Mouse (Mus musculus) hindbrain, embryonic 12.5 days (tissue): ENCODE results near the gene Rps6ka5. TPM values are rescaled to one million over a fixed set of nuclear protein-coding genes. Genes with fewer than 3 reads are reported as not detected.

Source experiments
- ATAC-seq: fragments of 200-750 bp; cut with Nextera tagmentation; 2 replicates; pipeline ENCODE4 v1.8.0; 2017; ENCODE audit warnings: moderate TSS enrichment; ENCODE audit not compliant: low FRiP score
- H3K27ac ChIP-seq: fragments of 300-500 bp; sonication (generic); 2 replicates; pipeline ENCODE4 v1.5.1; 2016; ENCODE audit warnings: mild to moderate bottlenecking
- H3K27me3 ChIP-seq: fragments of 300-500 bp; sonication (generic); 2 replicates; pipeline ENCODE4 v1.6.1; 2016; ENCODE audit warnings: mild to moderate bottlenecking
- H3K36me3 ChIP-seq: fragments of 300-500 bp; sonication (generic); 2 replicates; pipeline ENCODE4 v1.6.1; 2016; ENCODE audit warnings: mild to moderate bottlenecking
- H3K4me1 ChIP-seq: fragments of 300-500 bp; sonication (generic); 2 replicates; pipeline ENCODE4 v1.6.1; 2016
- H3K4me2 ChIP-seq: fragments of 300-500 bp; sonication (generic); replicated peaks from 2 replicates; pipeline ENCODE4 v1.6.1; 2016; ENCODE audit warnings: mild to moderate bottlenecking
- H3K4me3 ChIP-seq: fragments of 300-500 bp; sonication (generic); 2 replicates; pipeline ENCODE4 v1.5.1; 2016; ENCODE audit warnings: mild to moderate bottlenecking
- H3K9ac ChIP-seq: fragments of 300-500 bp; sonication (generic); 2 replicates; pipeline ENCODE4 v1.6.1; 2016; ENCODE audit warnings: mild to moderate bottlenecking, moderate library complexity
- H3K9me3 ChIP-seq: fragments of 300-500 bp; sonication (generic); replicated peaks from 2 replicates; pipeline ENCODE4 v1.6.1; 2016; ENCODE audit warnings: mild to moderate bottlenecking
- WGBS: fragments of 180-500 bp; shearing (Covaris S2); methylation state at CpG from one replicate; pipeline ENCODE4 v1.1.7; 2016; 5-methylcytosine and 5-hydroxymethylcytosine counted together
- polyA plus RNA-seq: library from polyadenylated mRNA; unstranded; fragments of >200 nt; fragmentation: Nextera tagmentation; extraction: Ambion mirVana; gene quantifications from 2 replicates; pipeline ENCODE4 v1.2.1, GENCODE M21; 2016

Rps6ka5 gene
- polyA plus RNA-seq, 1 experiment from 2014 or later: 6.5 TPM

GRCm38 (mm10) chr12:100635601-100636298 lies 91.0 kb downstream of the Rps6ka5 start:
- H3K27me3 ChIP-seq: no peaks in the 10 kb centered on the region
- H3K4me1 ChIP-seq: peaks cover 3% of the 10 kb centered on the region
- no peak overlapping the region for H3K4me2 ChIP-seq
- WGBS: 94% methylated on average over 6 of the region's 6 CpGs
- H3K27ac ChIP-seq: no peak overlapping the region
- no peaks in the 10 kb centered on the region for H3K36me3 ChIP-seq
- ATAC-seq: no peak
- no peaks in the 10 kb centered on the region for H3K9me3 ChIP-seq
- no peak overlapping the region for H3K9ac ChIP-seq
- no peak overlapping the region for H3K4me3 ChIP-seq

- WGBS: 89% methylated on average over 3 of the region's 3 CpGs
- H3K4me2 ChIP-seq: no peak overlapping the region
- ATAC-seq: no peak
- no peaks in the 10 kb centered on the region for H3K9me3 ChIP-seq
- H3K27me3 ChIP-seq: no peaks in the 10 kb centered on the region
- no peaks in the 10 kb centered on the region for H3K4me1 ChIP-seq
- H3K4me3 ChIP-seq: no peak overlapping the region
- no peaks in the 10 kb centered on the region for H3K36me3 ChIP-seq
- no peak overlapping the region for H3K27ac ChIP-seq
- no peak overlapping the region for H3K9ac ChIP-seq
Observed at GRCm38 (mm10) chr12:100633231-100633630, 93.6 kb downstream of the Rps6ka5 start.

GRCm38 (mm10) chr12:100631286-100631685 lies 95.5 kb downstream of the Rps6ka5 start:
- Histone ChIP-seq H3K27ac (no peak overlapping the region), H3K4me3 (no peak overlapping the region), H3K4me1 (no peaks in the 10 kb centered on the region), H3K4me2 (no peak overlapping the region), H3K27me3 (no peaks in the 10 kb centered on the region), H3K9ac (no peak overlapping the region), H3K36me3 (no peaks in the 10 kb centered on the region), H3K9me3 (no peaks in the 10 kb centered on the region)
- WGBS: 90% methylated on average over 7 of the region's 7 CpGs
- ATAC-seq: no peak

GRCm38 (mm10) chr12:100629126-100629920 lies 97.5 kb downstream of the Rps6ka5 start:
- WGBS: 94% methylated on average over 6 of the region's 6 CpGs
- no peaks in the 10 kb centered on the region for H3K4me1 ChIP-seq
- H3K4me3 ChIP-seq: no peak overlapping the region
- no peak overlapping the region for H3K9ac ChIP-seq
- H3K27ac ChIP-seq: no peak overlapping the region
- no peak for ATAC-seq
- no peaks in the 10 kb centered on the region for H3K27me3 ChIP-seq
- H3K36me3 ChIP-seq: no peaks in the 10 kb centered on the region
- H3K4me2 ChIP-seq: no peak overlapping the region
- no peaks in the 10 kb centered on the region for H3K9me3 ChIP-seq

GRCm38 (mm10) chr12:100626991-100627677 lies 99.6 kb downstream of the Rps6ka5 start:
- H3K4me2 ChIP-seq: no peak overlapping the region
- 60% methylated on average over 1 of the region's 1 CpGs for WGBS
- H3K9ac ChIP-seq: no peak overlapping the region
- H3K4me3 ChIP-seq: no peak overlapping the region
- H3K36me3 ChIP-seq: no peaks in the 10 kb centered on the region
- no peak overlapping the region for H3K27ac ChIP-seq
- no peaks in the 10 kb centered on the region for H3K9me3 ChIP-seq
- no peak for ATAC-seq
- no peaks in the 10 kb centered on the region for H3K27me3 ChIP-seq
- no peaks in the 10 kb centered on the region for H3K4me1 ChIP-seq

GRCm38 (mm10) chr12:100626273-100626990 lies 100.4 kb downstream of the Rps6ka5 start:
- no peaks in the 10 kb centered on the region for H3K36me3 ChIP-seq
- no peak overlapping the region for H3K4me2 ChIP-seq
- 84% methylated on average over 4 of the region's 4 CpGs for WGBS
- no peaks in the 10 kb centered on the region for H3K4me1 ChIP-seq
- ATAC-seq: no peak
- no peak overlapping the region for H3K9ac ChIP-seq
- no peak overlapping the region for H3K4me3 ChIP-seq
- H3K27me3 ChIP-seq: no peaks in the 10 kb centered on the region
- H3K9me3 ChIP-seq: no peaks in the 10 kb centered on the region
- no peak overlapping the region for H3K27ac ChIP-seq

GRCm38 (mm10) chr12:100624854-100625447 lies 101.8 kb downstream of the Rps6ka5 start:
- Histone ChIP-seq H3K4me1 (no peaks in the 10 kb centered on the region), H3K4me3 (no peak overlapping the region), H3K9ac (no peak overlapping the region), H3K9me3 (no peaks in the 10 kb centered on the region), H3K36me3 (no peaks in the 10 kb centered on the region), H3K27ac (no peak overlapping the region), H3K4me2 (no peak overlapping the region), H3K27me3 (no peaks in the 10 kb centered on the region)
- no peak for ATAC-seq
- WGBS: 83% methylated on average over 3 of the region's 3 CpGs

GRCm38 (mm10) chr12:100615251-100615650 lies 111.5 kb downstream of the Rps6ka5 start:
- no peaks in the 10 kb centered on the region for H3K36me3 ChIP-seq
- no peaks in the 10 kb centered on the region for H3K27me3 ChIP-seq
- no peak overlapping the region for H3K4me2 ChIP-seq
- H3K9me3 ChIP-seq: no peaks in the 10 kb centered on the region
- ATAC-seq: no peak
- WGBS: 83% methylated on average over 2 of the region's 2 CpGs
- H3K27ac ChIP-seq: no peak overlapping the region
- H3K4me3 ChIP-seq: no peak overlapping the region
- no peaks in the 10 kb centered on the region for H3K4me1 ChIP-seq
- no peak overlapping the region for H3K9ac ChIP-seq

GRCm38 (mm10) chr12:100613878-100614277 lies 112.9 kb downstream of the Rps6ka5 start:
- Histone ChIP-seq H3K4me2 (no peak overlapping the region), H3K9me3 (no peaks in the 10 kb centered on the region), H3K36me3 (no peaks in the 10 kb centered on the region), H3K27ac (no peak overlapping the region), H3K27me3 (no peaks in the 10 kb centered on the region), H3K4me1 (no peaks in the 10 kb centered on the region), H3K4me3 (no peak overlapping the region), H3K9ac (no peak overlapping the region)
- ATAC-seq: no peak
- 85% methylated on average over 2 of the region's 2 CpGs for WGBS

- no peaks in the 10 kb centered on the region for H3K27me3 ChIP-seq
- H3K4me2 ChIP-seq: no peak overlapping the region
- ATAC-seq: no peak
- no peaks in the 10 kb centered on the region for H3K4me1 ChIP-seq
- WGBS: 81% methylated on average over 5 of the region's 5 CpGs
- H3K4me3 ChIP-seq: no peak overlapping the region
- no peaks in the 10 kb centered on the region for H3K9me3 ChIP-seq
- no peak overlapping the region for H3K9ac ChIP-seq
- H3K36me3 ChIP-seq: no peaks in the 10 kb centered on the region
- no peak overlapping the region for H3K27ac ChIP-seq
Observed at GRCm38 (mm10) chr12:100613192-100613700, 113.5 kb downstream of the Rps6ka5 start.

GRCm38 (mm10) chr12:100609766-100610165 lies 117.0 kb downstream of the Rps6ka5 start:
- no peaks in the 10 kb centered on the region for H3K9me3 ChIP-seq
- no peak overlapping the region for H3K27ac ChIP-seq
- no peak overlapping the region for H3K4me2 ChIP-seq
- no peaks in the 10 kb centered on the region for H3K36me3 ChIP-seq
- no peak overlapping the region for H3K4me3 ChIP-seq
- ATAC-seq: no peak
- 88% methylated on average over 5 of the region's 5 CpGs for WGBS
- no peaks in the 10 kb centered on the region for H3K4me1 ChIP-seq
- no peaks in the 10 kb centered on the region for H3K27me3 ChIP-seq
- no peak overlapping the region for H3K9ac ChIP-seq
